Mouse (Mus musculus): Measurements from ENCODE around the gene Rasal1. TPM values are rescaled to one million over a fixed set of nuclear protein-coding genes. Genes with fewer than 3 reads are reported as not detected.
A peak's percentile ranks its signal among the peaks of the same experiment; 100 is the strongest.

Gene Rasal1
- polyA plus RNA-seq, 1 experiment from 2014 or later, result 0.34 TPM

DNA sequence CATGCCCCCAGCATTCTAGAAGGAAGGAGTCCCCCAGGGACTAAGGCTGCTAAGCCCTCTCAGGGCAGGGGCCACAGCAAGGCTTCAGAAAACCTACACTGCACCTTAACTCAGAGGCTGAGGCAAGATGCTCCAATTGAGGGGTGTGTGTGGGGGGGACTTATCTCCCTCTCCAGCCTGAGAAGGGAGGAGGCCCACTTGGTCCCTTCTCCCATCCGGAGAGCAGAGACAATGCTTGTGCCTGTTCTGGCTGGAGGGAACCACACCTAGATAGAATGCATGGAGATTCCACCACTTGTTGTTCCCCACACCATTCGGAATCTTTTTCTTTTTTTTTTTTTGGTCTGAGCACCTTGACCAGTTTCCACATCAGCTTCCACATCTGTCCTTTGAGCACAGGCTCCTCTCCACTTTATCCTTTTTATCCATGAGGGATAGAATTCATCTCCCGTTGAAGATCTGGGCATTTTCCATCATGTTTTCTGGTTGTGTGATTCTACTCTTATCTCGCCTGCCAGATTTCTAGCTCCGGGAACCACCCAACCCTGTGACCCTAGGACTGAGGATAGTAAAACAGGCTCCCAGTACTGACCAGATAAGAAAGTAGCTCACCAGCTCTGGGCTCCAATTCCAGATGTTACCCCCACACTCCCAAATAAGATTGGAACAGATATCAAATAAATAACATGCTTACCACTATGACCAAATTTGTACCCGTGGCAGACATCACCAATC, 38.3 kb downstream of the Rasal1 start:
- Histone ChIP-seq H3K4me3 (ENCODE audit: low read depth, low read length) (no peak overlapping the region), H3K9ac (replicated peaks; ENCODE audit: low read length) (no peak overlapping the region), H3K36me3 (replicated peaks; ENCODE audit: control insufficient read depth, insufficient read depth, low read depth, low read length) (no peaks in the 10 kb centered on the region), H3K4me2 (ENCODE audit: low read depth, low read length) (no peak overlapping the region), H3K27me3 (ENCODE audit: control insufficient read depth, insufficient read depth, low read length) (peaks cover 24% of the 10 kb centered on the region), H3K9me3 (replicated peaks; ENCODE audit: control insufficient read depth, low read length) (no peaks in the 10 kb centered on the region), H3K4me1 (ENCODE audit: control insufficient read depth, insufficient read depth, low read length) (no peaks in the 10 kb centered on the region), H3K27ac (replicated peaks; ENCODE audit: low read depth, low read length) (no peak overlapping the region)
- WGBS, result 79% methylated on average over 6 of the region's 6 CpGs
- ATAC-seq (replicated peaks; ENCODE audit: insufficient number of reproducible peaks, low FRiP score, low TSS enrichment, low read depth) (no peak), DNase-seq (ENCODE audit: low spot score) (no peak)

GRCm38 (mm10) chr5:120687484-120687851, 38.9 kb downstream of the Rasal1 start:
- no peaks in the 10 kb centered on the region for H3K9me3 ChIP-seq (replicated peaks; ENCODE audit: control insufficient read depth, low read length)
- H3K9ac ChIP-seq (replicated peaks; ENCODE audit: low read length), result no peak overlapping the region
- ATAC-seq (replicated peaks; ENCODE audit: insufficient number of reproducible peaks, low FRiP score, low TSS enrichment, low read depth) (no peak), DNase-seq (ENCODE audit: low spot score) (no peak)
- H3K4me1 ChIP-seq (ENCODE audit: control insufficient read depth, insufficient read depth, low read length), result no peaks in the 10 kb centered on the region
- no peak overlapping the region for H3K4me2 ChIP-seq (ENCODE audit: low read depth, low read length)
- H3K27me3 ChIP-seq (ENCODE audit: control insufficient read depth, insufficient read depth, low read length), result peaks cover 24% of the 10 kb centered on the region
- 78% methylated on average over 3 of the region's 3 CpGs for WGBS
- no peak overlapping the region for H3K4me3 ChIP-seq (ENCODE audit: low read depth, low read length)
- H3K36me3 ChIP-seq (replicated peaks; ENCODE audit: control insufficient read depth, insufficient read depth, low read depth, low read length), result no peaks in the 10 kb centered on the region
- H3K27ac ChIP-seq (replicated peaks; ENCODE audit: low read depth, low read length), result no peak overlapping the region

DNA sequence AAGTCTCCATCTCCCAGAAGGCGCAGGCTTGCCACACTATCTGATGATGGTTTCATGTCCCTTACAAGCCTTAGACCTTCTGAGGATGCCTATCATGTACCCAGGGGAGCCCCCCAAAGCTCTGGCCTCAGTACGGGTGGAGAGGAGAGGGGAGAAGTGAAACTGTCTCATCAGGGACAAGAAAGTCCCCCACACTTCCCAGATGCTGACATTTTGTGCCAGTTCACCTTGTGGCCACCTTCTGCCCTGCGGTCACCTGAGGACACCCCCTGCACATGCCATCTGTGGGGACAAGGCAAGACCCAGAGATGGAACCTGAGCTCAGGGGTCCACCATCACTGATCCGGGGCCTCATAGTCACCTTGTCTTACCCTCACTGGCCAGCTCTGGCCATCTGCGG, 39.3 kb downstream of the Rasal1 start:
- ATAC-seq (replicated peaks; ENCODE audit: insufficient number of reproducible peaks, low FRiP score, low TSS enrichment, low read depth) (no peak), DNase-seq (ENCODE audit: low spot score) (no peak)
- H3K36me3 ChIP-seq (replicated peaks; ENCODE audit: control insufficient read depth, insufficient read depth, low read depth, low read length), result no peaks in the 10 kb centered on the region
- H3K4me2 ChIP-seq (ENCODE audit: low read depth, low read length), result no peak overlapping the region
- no peak overlapping the region for H3K9ac ChIP-seq (replicated peaks; ENCODE audit: low read length)
- 92% methylated on average over 5 of the region's 5 CpGs for WGBS
- H3K4me1 ChIP-seq (ENCODE audit: control insufficient read depth, insufficient read depth, low read length), result no peaks in the 10 kb centered on the region
- H3K9me3 ChIP-seq (replicated peaks; ENCODE audit: control insufficient read depth, low read length), result no peaks in the 10 kb centered on the region
- H3K4me3 ChIP-seq (ENCODE audit: low read depth, low read length), result no peak overlapping the region
- H3K27ac ChIP-seq (replicated peaks; ENCODE audit: low read depth, low read length), result no peak overlapping the region
- peaks cover 23% of the 10 kb centered on the region for H3K27me3 ChIP-seq (ENCODE audit: control insufficient read depth, insufficient read depth, low read length)

- H3K27me3 ChIP-seq (ENCODE audit: control insufficient read depth, insufficient read depth, low read length), result peaks cover 23% of the 10 kb centered on the region
- 35% methylated on average over 4 of the region's 4 CpGs for WGBS
- H3K36me3 ChIP-seq (replicated peaks; ENCODE audit: control insufficient read depth, insufficient read depth, low read depth, low read length), result no peaks in the 10 kb centered on the region
These were observed 39.8 kb downstream of the Rasal1 start for GRCm38 (mm10) chr5:120688434-120688833.

GRCm38 (mm10) chr5:120690417-120690816, 41.8 kb downstream of the Rasal1 start:
- H3K27me3 ChIP-seq (ENCODE audit: control insufficient read depth, insufficient read depth, low read length), result peaks cover 39% of the 10 kb centered on the region
- WGBS, result 48% methylated on average over 4 of the region's 4 CpGs
- H3K36me3 ChIP-seq (replicated peaks; ENCODE audit: control insufficient read depth, insufficient read depth, low read depth, low read length), result no peaks in the 10 kb centered on the region
- H3K4me2 ChIP-seq (ENCODE audit: low read depth, low read length), result no peak overlapping the region
- ATAC-seq (replicated peaks; ENCODE audit: insufficient number of reproducible peaks, low FRiP score, low TSS enrichment, low read depth) (no peak), DNase-seq (ENCODE audit: low spot score) (no peak)
- no peak overlapping the region for H3K4me3 ChIP-seq (ENCODE audit: low read depth, low read length)
- H3K9ac ChIP-seq (replicated peaks; ENCODE audit: low read length), result no peak overlapping the region
- no peak overlapping the region for H3K27ac ChIP-seq (replicated peaks; ENCODE audit: low read depth, low read length)
- H3K9me3 ChIP-seq (replicated peaks; ENCODE audit: control insufficient read depth, low read length), result no peaks in the 10 kb centered on the region
- H3K4me1 ChIP-seq (ENCODE audit: control insufficient read depth, insufficient read depth, low read length), result peaks cover 4% of the 10 kb centered on the region

More at GRCm38 (mm10) chr5:120688434-120688833, 39.8 kb downstream of the Rasal1 start:
- DNase-seq (ENCODE audit: low spot score) (no peak), ATAC-seq (replicated peaks; ENCODE audit: insufficient number of reproducible peaks, low FRiP score, low TSS enrichment, low read depth) (no peak)
- Histone ChIP-seq H3K4me2 (ENCODE audit: low read depth, low read length) (no peak overlapping the region), H3K4me1 (ENCODE audit: control insufficient read depth, insufficient read depth, low read length) (no peaks in the 10 kb centered on the region), H3K9ac (replicated peaks; ENCODE audit: low read length) (no peak overlapping the region), H3K27ac (replicated peaks; ENCODE audit: low read depth, low read length) (no peak overlapping the region), H3K4me3 (ENCODE audit: low read depth, low read length) (no peak overlapping the region), H3K9me3 (replicated peaks; ENCODE audit: control insufficient read depth, low read length) (no peaks in the 10 kb centered on the region)

GRCm38 (mm10) chr5:120692034-120692433, 43.4 kb downstream of the Rasal1 start:
- H3K9me3 ChIP-seq (replicated peaks; ENCODE audit: control insufficient read depth, low read length), result no peaks in the 10 kb centered on the region
- H3K27ac ChIP-seq (replicated peaks; ENCODE audit: low read depth, low read length), result no peak overlapping the region
- H3K4me2 ChIP-seq (ENCODE audit: low read depth, low read length), result no peak overlapping the region
- peaks cover 48% of the 10 kb centered on the region for H3K27me3 ChIP-seq (ENCODE audit: control insufficient read depth, insufficient read depth, low read length)
- H3K36me3 ChIP-seq (replicated peaks; ENCODE audit: control insufficient read depth, insufficient read depth, low read depth, low read length), result no peaks in the 10 kb centered on the region
- 73% methylated on average over 19 of the region's 19 CpGs for WGBS
- no peak for ATAC-seq (replicated peaks; ENCODE audit: insufficient number of reproducible peaks, low FRiP score, low TSS enrichment, low read depth)
- H3K9ac ChIP-seq (replicated peaks; ENCODE audit: low read length), result no peak overlapping the region
- DNase-seq (ENCODE audit: low spot score), result no peak
- H3K4me3 ChIP-seq (ENCODE audit: low read depth, low read length), result no peak overlapping the region
- peaks cover 4% of the 10 kb centered on the region for H3K4me1 ChIP-seq (ENCODE audit: control insufficient read depth, insufficient read depth, low read length)

DNA sequence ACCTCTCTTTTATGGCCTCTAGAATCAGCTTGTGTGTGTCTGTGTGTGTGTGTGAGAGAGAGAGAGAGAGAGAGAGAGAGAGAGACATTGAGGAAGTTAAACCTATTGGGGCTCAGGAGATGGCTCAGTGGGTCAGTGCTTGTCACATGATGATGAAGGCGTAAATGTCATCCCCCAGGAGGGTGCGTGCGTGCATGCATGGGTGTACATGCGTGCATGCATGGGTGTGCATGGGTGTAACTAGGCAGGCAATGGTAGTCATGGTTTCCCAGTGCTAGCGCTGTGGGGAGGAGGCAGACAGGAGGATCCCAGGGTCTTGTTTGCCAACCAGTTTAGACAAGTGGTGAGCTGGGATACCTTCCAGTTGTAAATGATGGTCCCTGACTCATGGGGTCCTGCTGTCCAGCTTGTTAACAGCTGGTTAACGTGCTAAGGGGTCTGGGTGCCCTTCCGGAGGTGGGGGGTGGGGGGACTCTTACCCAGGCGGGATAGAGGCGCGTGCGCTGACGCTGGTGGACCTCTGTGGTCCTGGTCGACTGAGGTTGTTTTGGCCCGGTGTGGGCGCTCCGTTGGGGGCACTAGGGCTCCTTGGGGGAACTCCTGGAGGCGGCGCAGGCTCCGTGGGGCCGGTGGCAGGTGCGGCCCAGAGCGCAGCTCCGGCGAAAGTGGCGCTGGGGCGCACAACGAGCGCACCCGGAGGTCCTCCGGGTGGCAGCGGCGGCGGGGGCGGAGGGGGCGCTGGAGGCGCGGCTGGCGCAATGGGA, 45.5 kb downstream of the Rasal1 start:
- H3K4me3 ChIP-seq (ENCODE audit: low read depth, low read length), result peak overlapping the region; percentile 21
- 12% methylated on average over 36 of the region's 38 CpGs for WGBS
- no peak overlapping the region for H3K9ac ChIP-seq (replicated peaks; ENCODE audit: low read length)
- ATAC-seq (replicated peaks; ENCODE audit: insufficient number of reproducible peaks, low FRiP score, low TSS enrichment, low read depth) (no peak), DNase-seq (ENCODE audit: low spot score) (no peak)
- peak overlapping the region; percentile 38 for H3K4me2 ChIP-seq (ENCODE audit: low read depth, low read length)
- peaks cover 48% of the 10 kb centered on the region for H3K27me3 ChIP-seq (ENCODE audit: control insufficient read depth, insufficient read depth, low read length)
- no peak overlapping the region for H3K27ac ChIP-seq (replicated peaks; ENCODE audit: low read depth, low read length)
- peaks cover 4% of the 10 kb centered on the region for H3K4me1 ChIP-seq (ENCODE audit: control insufficient read depth, insufficient read depth, low read length)
- H3K9me3 ChIP-seq (replicated peaks; ENCODE audit: control insufficient read depth, low read length), result no peaks in the 10 kb centered on the region
- no peaks in the 10 kb centered on the region for H3K36me3 ChIP-seq (replicated peaks; ENCODE audit: control insufficient read depth, insufficient read depth, low read depth, low read length)

GRCm38 (mm10) chr5:120694695-120695074, 46.1 kb downstream of the Rasal1 start:
- Histone ChIP-seq H3K4me2 (ENCODE audit: low read depth, low read length) (peak overlapping the region; percentile 38), H3K27ac (replicated peaks; ENCODE audit: low read depth, low read length) (no peak overlapping the region), H3K9ac (replicated peaks; ENCODE audit: low read length) (no peak overlapping the region), H3K4me3 (ENCODE audit: low read depth, low read length) (peak overlapping the region; percentile 21), H3K27me3 (ENCODE audit: control insufficient read depth, insufficient read depth, low read length) (peaks cover 48% of the 10 kb centered on the region), H3K36me3 (replicated peaks; ENCODE audit: control insufficient read depth, insufficient read depth, low read depth, low read length) (no peaks in the 10 kb centered on the region), H3K9me3 (replicated peaks; ENCODE audit: control insufficient read depth, low read length) (no peaks in the 10 kb centered on the region), H3K4me1 (ENCODE audit: control insufficient read depth, insufficient read depth, low read length) (peaks cover 4% of the 10 kb centered on the region)
- WGBS, result 2% methylated on average over 41 of the region's 41 CpGs
- ATAC-seq (replicated peaks; ENCODE audit: insufficient number of reproducible peaks, low FRiP score, low TSS enrichment, low read depth), result no peak
- DNase-seq (ENCODE audit: low spot score), result no peak
